Mouse (Mus musculus) 416B (cell line): ENCODE measurements around the gene Myh6.
"Not testable (repeated sequence)": the region's sequence is repeated elsewhere in the genome, so short reads cannot be mapped to it uniquely, and the experiment has no call there.

ENCODE experiments used
- DNase-seq: peaks from one replicate; pipeline ENCODE4 v3.0.0; 2011; ENCODE audit warnings: low read depth

Myh6 gene

GRCm38 (mm10) chr14:54994136-54994868 is 27.6 kb upstream of the Myh6 start, which contains the start of gene Myh7:
Myh7 (minus strand) TSS chr14:54994626.
- no peak for DNase-seq

- no peak for DNase-seq
These were observed 26.9 kb upstream of the Myh6 start for GRCm38 (mm10) chr14:54993636-54994035.

GRCm38 (mm10) chr14:54992196-54992595 is 25.5 kb upstream of the Myh6 start:
- no peak for DNase-seq

- DNase-seq = no peak
These were observed 23.2 kb upstream of the Myh6 start for GRCm38 (mm10) chr14:54989886-54990441.

GRCm38 (mm10) chr14:54988882-54989281 is 22.2 kb upstream of the Myh6 start:
- no peak for DNase-seq

- not testable (repeated sequence) for DNase-seq
These were observed 21.7 kb upstream of the Myh6 start for GRCm38 (mm10) chr14:54988350-54988874.

GRCm38 (mm10) chr14:54981934-54982333 is 15.2 kb upstream of the Myh6 start:
- DNase-seq = no peak

GRCm38 (mm10) chr14:54978664-54979063 is 11.9 kb upstream of the Myh6 start:
- DNase-seq = no peak

- no peak for DNase-seq
These were observed 9.9 kb upstream of the Myh6 start, which contains the start of gene Gm17428 for GRCm38 (mm10) chr14:54976633-54977032. Gm17428 (plus strand) TSS chr14:54976933.

GRCm38 (mm10) chr14:54974068-54974791 is 7.5 kb upstream of the Myh6 start:
- DNase-seq = no peak

- DNase-seq = not testable (repeated sequence)
These were observed 6.1 kb upstream of the Myh6 start for GRCm38 (mm10) chr14:54972786-54973185.

- DNase-seq = no peak
These were observed 1.6 kb upstream of the Myh6 start for GRCm38 (mm10) chr14:54968344-54968743.

GRCm38 (mm10) chr14:54967874-54968273 is 1.1 kb upstream of the Myh6 start:
- no peak for DNase-seq

GRCm38 (mm10) chr14:54965631-54966030 is 1.1 kb downstream of the Myh6 start:
- no peak for DNase-seq

- no peak for DNase-seq
These were observed 1.7 kb downstream of the Myh6 start for GRCm38 (mm10) chr14:54965044-54965443.

GRCm38 (mm10) chr14:54963727-54964126 is 3.0 kb downstream of the Myh6 start:
- no peak for DNase-seq

- no peak for DNase-seq
These were observed 4.0 kb downstream of the Myh6 start for GRCm38 (mm10) chr14:54962714-54963113.

GRCm38 (mm10) chr14:54961487-54961886 is 5.2 kb downstream of the Myh6 start:
- DNase-seq = no peak

- no peak for DNase-seq
These were observed 6.0 kb downstream of the Myh6 start for GRCm38 (mm10) chr14:54960769-54961168.

- DNase-seq = not testable (repeated sequence)
These were observed 6.7 kb downstream of the Myh6 start for GRCm38 (mm10) chr14:54959853-54960613.

GRCm38 (mm10) chr14:54959197-54959596 is 7.5 kb downstream of the Myh6 start:
- DNase-seq = no peak

GRCm38 (mm10) chr14:54958503-54958902 is 8.2 kb downstream of the Myh6 start:
- DNase-seq = no peak
